Mouse (Mus musculus) G1E (cell line): Measurements from ENCODE around the gene Acod1.

ENCODE experiments used
- CTCF ChIP-seq: IDR thresholded peaks from 2 replicates; pipeline ENCODE4 v1.5.1; 2012; ENCODE audit warnings: low read depth, low read length, inconsistent platforms, mixed read lengths
- GATA1 ChIP-seq: IDR thresholded peaks from 2 replicates; pipeline ENCODE4 v1.6.1; 2012; ENCODE audit warnings: borderline replicate concordance, low read length, inconsistent platforms, mixed read lengths
- GATA2 ChIP-seq: IDR thresholded peaks from 2 replicates; pipeline ENCODE4 v1.6.1; 2012; ENCODE audit warnings: low read depth, low read length, inconsistent platforms, borderline replicate concordance

GRCm38 (mm10) chr14:103085840-103086533 lies 39.2 kb downstream of the Acod1 start:
- TF ChIP-seq CTCF (no peak), GATA1 (no peak), GATA2 (no peak)
